Mouse (Mus musculus): ENCODE measurements around the gene Mob1a.

Mob1a gene

DNA sequence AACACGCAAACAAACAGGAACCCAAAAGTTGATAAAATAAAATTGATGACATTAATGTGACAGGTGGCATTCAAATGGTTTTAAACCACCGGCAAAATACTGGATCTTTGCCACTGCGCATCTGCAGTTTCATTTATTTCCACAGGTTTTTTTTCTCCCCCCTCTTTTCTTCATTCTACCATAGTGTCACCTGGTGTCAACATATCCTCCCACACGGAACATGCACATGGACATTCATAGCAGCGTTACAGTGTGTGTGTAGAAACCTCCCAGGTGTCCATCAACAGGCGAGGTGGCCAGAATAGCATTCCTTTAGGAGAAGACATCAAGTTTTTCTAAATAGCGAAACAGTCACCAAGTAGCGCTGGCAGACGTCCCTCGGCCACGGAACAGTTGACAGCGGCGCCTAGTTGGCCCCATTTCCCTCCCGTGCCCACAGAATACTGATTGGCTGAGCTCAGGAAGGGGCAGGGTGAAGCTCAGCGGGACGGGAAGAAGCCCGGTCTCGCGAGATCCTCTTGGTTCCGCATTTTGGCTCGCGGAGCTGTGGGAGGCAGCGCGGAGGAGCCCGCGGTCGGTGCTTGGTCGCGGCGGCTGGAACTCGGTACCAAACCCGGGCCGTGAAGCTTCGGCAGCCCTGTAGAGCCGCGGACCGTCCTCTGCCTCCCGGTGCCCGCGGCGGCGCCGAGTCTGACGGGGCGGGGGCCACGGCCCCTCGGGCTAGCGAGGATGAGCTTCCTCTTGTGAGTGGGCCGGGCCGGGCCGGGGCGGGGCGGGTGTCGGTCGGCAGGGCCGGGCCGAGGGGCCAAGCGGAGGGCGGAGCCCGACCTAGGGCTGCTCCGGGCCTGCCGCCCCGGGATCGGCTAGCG, at the start of gene Mob1a, which contains the start of gene Mthfd2:
TSS of gene Mob1a (plus strand) at position 492 of the 869 bp plus-strand sequence.
TSS of gene Mthfd2 (minus strand) at position 384 of the 869 bp plus-strand sequence.
- peak within 1 kb of the TSS; percentile 91 for H3K4me3 ChIP-seq (replicated peaks; ENCODE audit: low read length)
- H3K4me1 ChIP-seq (replicated peaks; ENCODE audit: low read depth, low read length), result peaks cover 27% of the 10 kb centered on the region
- no peak for TF ChIP-seq NANOG (IDR thresholded peaks at IDR 0.05; ENCODE audit: borderline replicate concordance, low read length)
- no peak for TF ChIP-seq CTCF (conservative IDR thresholded peaks at IDR 0.05; ENCODE audit: low read length)
- TF ChIP-seq POU5F1 (IDR thresholded peaks at IDR 0.05; ENCODE audit: borderline replicate concordance, low read length), result no peak

DNA sequence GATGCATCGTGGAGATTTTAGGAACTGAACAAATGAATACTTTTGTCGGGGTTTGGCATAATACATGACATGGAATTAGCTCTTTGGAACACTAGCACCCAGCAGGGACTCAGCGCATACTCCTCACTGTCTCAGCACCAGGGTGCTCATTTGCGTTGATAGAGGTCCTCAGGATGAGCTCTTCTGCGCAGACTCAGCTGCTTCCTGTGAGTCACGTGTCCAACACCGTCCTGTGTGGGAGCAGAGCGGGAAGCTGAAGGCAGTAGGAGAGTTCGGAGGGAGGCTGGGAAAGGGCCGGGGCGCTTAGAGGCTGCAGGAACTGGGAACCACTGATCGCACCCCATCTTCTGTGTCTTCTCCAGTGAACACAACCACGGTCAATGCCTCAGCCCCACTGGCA, 48.7 kb upstream of the Mob1a start:
- Histone ChIP-seq H3K9me3 (ENCODE audit: low read length) (peaks cover 5% of the 10 kb centered on the region), H3K27me3 (ENCODE audit: insufficient read depth, low read length) (peaks cover 45% of the 10 kb centered on the region), H3K4me1 (replicated peaks; ENCODE audit: low read depth, low read length) (peaks cover 28% of the 10 kb centered on the region), H3K36me3 (ENCODE audit: insufficient read depth, low read length) (0 out of 2 replicates have a peak, but pooled peaks cover 4% of the 10 kb centered on the region), H3K4me3 (replicated peaks; ENCODE audit: low read length) (peak overlapping the region; percentile 53)
- TF ChIP-seq NANOG (IDR thresholded peaks at IDR 0.05; ENCODE audit: borderline replicate concordance, low read length), result no peak
- no peak for TF ChIP-seq POU5F1 (IDR thresholded peaks at IDR 0.05; ENCODE audit: borderline replicate concordance, low read length)
- no peak for TF ChIP-seq CTCF (conservative IDR thresholded peaks at IDR 0.05; ENCODE audit: low read length)

More for the DNA sequence above, at the start of gene Mob1a, which contains the start of gene Mthfd2:
- Histone ChIP-seq H3K36me3 (ENCODE audit: insufficient read depth, low read length) (peaks cover 25% of the 10 kb centered on the region), H3K9me3 (ENCODE audit: low read length) (no peaks in the 10 kb centered on the region), H3K27me3 (ENCODE audit: insufficient read depth, low read length) (no peaks in the 10 kb centered on the region; the same call in 1 of the 2 replicates)

DNA sequence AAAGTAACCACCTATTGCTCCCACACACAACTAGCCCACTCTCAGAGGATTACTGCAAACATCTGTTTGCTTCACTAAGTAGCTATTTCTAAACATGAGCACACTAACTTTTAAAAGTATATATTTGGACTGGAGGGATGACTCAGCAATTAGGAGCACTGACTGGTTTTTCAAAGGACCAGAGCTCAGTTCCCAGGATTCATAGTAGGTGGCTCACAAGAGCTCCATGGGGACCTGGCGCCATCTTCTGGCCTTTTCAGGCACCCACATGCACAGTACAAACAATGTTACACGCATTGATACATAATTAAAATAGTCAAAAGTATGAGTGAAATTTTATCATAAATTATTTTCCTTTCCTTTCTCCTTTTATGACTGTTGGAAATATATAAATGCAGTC, 46.9 kb upstream of the Mob1a start:
- peaks cover 35% of the 10 kb centered on the region for H3K27me3 ChIP-seq (ENCODE audit: insufficient read depth, low read length)
- H3K9me3 ChIP-seq (ENCODE audit: low read length), result peaks cover 5% of the 10 kb centered on the region
- peaks cover 28% of the 10 kb centered on the region for H3K4me1 ChIP-seq (replicated peaks; ENCODE audit: low read depth, low read length)
- peaks cover 8% of the 10 kb centered on the region for H3K36me3 ChIP-seq (ENCODE audit: insufficient read depth, low read length)
- H3K4me3 ChIP-seq (replicated peaks; ENCODE audit: low read length), result no peak overlapping the region
- TF ChIP-seq CTCF (conservative IDR thresholded peaks at IDR 0.05; ENCODE audit: low read length) (peak; percentile 82), NANOG (IDR thresholded peaks at IDR 0.05; ENCODE audit: borderline replicate concordance, low read length) (no peak)

DNA sequence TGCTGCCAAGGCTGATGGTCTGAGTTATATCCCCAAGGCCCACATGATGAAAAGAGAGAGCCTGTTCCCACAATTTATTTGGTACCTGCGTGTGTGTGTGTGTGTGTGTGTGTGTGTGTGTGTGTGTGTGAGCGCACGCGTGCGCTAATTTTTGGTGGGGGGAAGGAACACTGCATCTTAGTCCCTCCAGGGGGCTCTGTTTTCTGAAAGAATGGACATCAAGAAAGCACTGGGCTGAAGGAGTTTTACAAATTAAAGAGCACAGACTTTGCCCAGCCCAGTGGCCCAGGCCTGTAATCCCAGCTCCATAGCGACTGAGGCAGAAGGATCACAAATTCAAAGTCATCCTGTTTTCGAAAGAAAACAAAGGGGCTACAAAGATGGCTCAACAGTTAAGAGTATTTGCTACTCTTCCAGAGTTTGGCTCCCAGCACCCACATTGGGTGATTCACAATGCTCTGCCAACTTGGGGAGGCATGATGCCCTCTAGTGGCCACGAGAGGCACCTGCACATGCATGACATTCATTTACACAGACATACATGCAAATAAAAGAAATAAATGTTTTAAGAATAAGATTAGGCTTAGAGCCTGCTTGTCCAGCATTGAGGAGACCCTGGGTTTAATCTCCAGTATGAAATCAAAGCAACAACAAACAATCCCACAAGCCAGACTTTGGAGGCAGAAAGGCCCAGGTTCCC, 45.4 kb upstream of the Mob1a start:
- Histone ChIP-seq H3K27me3 (ENCODE audit: insufficient read depth, low read length) (peaks cover 22% of the 10 kb centered on the region), H3K36me3 (ENCODE audit: insufficient read depth, low read length) (peaks cover 8% of the 10 kb centered on the region), H3K9me3 (ENCODE audit: low read length) (peaks cover 5% of the 10 kb centered on the region), H3K4me1 (replicated peaks; ENCODE audit: low read depth, low read length) (peaks cover 36% of the 10 kb centered on the region), H3K4me3 (replicated peaks; ENCODE audit: low read length) (peak overlapping the region; percentile 49)
- TF ChIP-seq CTCF (conservative IDR thresholded peaks at IDR 0.05; ENCODE audit: low read length) (peak; percentile 98), NANOG (IDR thresholded peaks at IDR 0.05; ENCODE audit: borderline replicate concordance, low read length) (no peak)

DNA sequence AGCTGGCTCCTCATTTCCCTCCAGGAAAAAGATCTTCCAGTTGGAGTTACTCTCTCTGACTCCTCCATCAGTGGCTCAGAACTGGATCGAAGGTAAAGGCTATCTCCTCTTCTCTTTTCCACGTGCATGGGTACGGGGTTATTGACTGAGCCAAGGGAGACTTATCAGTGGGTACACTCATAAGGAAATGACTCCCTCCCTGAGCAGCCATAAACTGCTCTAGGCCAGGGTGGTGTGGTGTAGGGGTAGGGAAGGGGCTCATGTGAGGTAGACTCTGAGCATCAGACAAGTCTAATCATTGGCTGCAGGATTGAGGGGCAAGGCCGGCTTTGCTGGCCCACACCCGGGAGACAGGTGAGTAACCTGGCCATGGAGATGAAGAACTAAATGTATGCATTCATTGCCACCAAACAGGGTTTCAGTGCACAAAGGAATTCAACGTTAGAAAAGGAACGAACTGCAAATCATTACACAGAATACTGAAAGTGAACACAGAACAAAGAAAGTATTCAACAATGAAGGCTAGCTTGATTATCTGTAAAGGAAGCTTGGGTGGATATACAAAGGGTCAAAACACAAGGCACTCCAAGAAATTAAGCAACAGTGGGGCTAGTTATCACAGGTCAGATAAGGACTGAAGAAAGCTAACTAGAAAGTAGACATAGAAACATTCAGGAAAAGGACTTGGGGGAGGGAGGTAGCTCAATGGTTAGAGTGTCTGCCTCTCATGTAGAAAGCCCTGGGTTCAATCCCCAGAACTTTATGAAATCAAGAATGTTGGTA, 25.2 kb upstream of the Mob1a start:
- peaks cover 42% of the 10 kb centered on the region for H3K36me3 ChIP-seq (ENCODE audit: insufficient read depth, low read length)
- H3K4me3 ChIP-seq (replicated peaks; ENCODE audit: low read length), result no peak overlapping the region
- TF ChIP-seq NANOG (IDR thresholded peaks at IDR 0.05; ENCODE audit: borderline replicate concordance, low read length) (no peak), CTCF (conservative IDR thresholded peaks at IDR 0.05; ENCODE audit: low read length) (no peak), POU5F1 (IDR thresholded peaks at IDR 0.05; ENCODE audit: borderline replicate concordance, low read length) (no peak)
- H3K27me3 ChIP-seq (ENCODE audit: insufficient read depth, low read length), result peaks cover 4% of the 10 kb centered on the region; the same call in 1 of the 2 replicates
- H3K9me3 ChIP-seq (ENCODE audit: low read length), result no peaks in the 10 kb centered on the region
- peaks cover 16% of the 10 kb centered on the region for H3K4me1 ChIP-seq (replicated peaks; ENCODE audit: low read depth, low read length)

DNA sequence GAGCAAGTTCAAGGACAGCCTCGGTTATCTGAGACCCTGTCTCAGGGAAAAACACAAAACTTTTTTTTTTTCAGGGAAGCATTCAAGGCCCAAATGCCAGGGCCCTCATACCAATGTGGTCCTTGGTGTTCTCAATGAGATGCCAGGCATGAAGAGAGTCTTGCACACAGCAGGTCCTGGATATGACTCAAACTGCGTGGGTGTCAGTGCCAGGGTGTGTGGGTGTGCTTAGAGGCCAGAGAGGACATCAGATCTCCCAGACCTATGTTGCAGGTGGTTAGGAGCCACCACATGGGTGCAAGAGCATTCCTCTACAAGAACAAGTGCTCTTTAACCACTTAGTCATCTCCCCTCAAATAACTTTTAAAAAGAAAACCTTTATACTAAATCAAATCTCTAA, 24.5 kb upstream of the Mob1a start:
- TF ChIP-seq CTCF (conservative IDR thresholded peaks at IDR 0.05; ENCODE audit: low read length) (no peak), POU5F1 (IDR thresholded peaks at IDR 0.05; ENCODE audit: borderline replicate concordance, low read length) (no peak), NANOG (IDR thresholded peaks at IDR 0.05; ENCODE audit: borderline replicate concordance, low read length) (no peak)
- H3K27me3 ChIP-seq (ENCODE audit: insufficient read depth, low read length), result peaks cover 4% of the 10 kb centered on the region; the same call in 1 of the 2 replicates
- H3K9me3 ChIP-seq (ENCODE audit: low read length), result no peaks in the 10 kb centered on the region
- peaks cover 48% of the 10 kb centered on the region for H3K36me3 ChIP-seq (ENCODE audit: insufficient read depth, low read length)
- H3K4me3 ChIP-seq (replicated peaks; ENCODE audit: low read length), result no peak overlapping the region
- H3K4me1 ChIP-seq (replicated peaks; ENCODE audit: low read depth, low read length), result peaks cover 16% of the 10 kb centered on the region

DNA sequence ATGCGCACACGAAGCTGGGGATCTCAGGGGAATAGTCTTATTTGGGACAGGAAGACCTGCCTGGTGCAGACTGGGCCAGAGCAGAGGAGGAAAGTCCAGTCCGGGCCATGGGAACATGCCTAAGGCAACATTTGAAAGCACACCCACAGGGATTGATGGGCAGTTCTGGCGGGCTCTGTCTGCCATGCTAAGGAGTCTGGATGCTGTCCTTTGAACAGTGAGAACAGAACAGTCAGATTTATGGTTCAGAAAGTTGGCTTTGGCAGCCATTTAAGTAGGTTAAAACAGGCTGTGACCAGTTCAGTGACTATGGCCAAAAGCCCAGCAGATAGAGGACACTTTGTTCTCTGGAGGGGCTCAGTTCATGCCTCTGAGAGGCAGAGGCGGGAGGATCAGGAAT, 23.6 kb upstream of the Mob1a start:
- H3K4me3 ChIP-seq (replicated peaks; ENCODE audit: low read length), result no peak overlapping the region
- no peaks in the 10 kb centered on the region for H3K9me3 ChIP-seq (ENCODE audit: low read length)
- H3K27me3 ChIP-seq (ENCODE audit: insufficient read depth, low read length), result peaks cover 4% of the 10 kb centered on the region; the same call in 1 of the 2 replicates
- peaks cover 51% of the 10 kb centered on the region for H3K36me3 ChIP-seq (ENCODE audit: insufficient read depth, low read length)
- H3K4me1 ChIP-seq (replicated peaks; ENCODE audit: low read depth, low read length), result peaks cover 16% of the 10 kb centered on the region
- TF ChIP-seq CTCF (conservative IDR thresholded peaks at IDR 0.05; ENCODE audit: low read length), result no peak
- TF ChIP-seq POU5F1 (IDR thresholded peaks at IDR 0.05; ENCODE audit: borderline replicate concordance, low read length), result no peak
- TF ChIP-seq NANOG (IDR thresholded peaks at IDR 0.05; ENCODE audit: borderline replicate concordance, low read length), result no peak

DNA sequence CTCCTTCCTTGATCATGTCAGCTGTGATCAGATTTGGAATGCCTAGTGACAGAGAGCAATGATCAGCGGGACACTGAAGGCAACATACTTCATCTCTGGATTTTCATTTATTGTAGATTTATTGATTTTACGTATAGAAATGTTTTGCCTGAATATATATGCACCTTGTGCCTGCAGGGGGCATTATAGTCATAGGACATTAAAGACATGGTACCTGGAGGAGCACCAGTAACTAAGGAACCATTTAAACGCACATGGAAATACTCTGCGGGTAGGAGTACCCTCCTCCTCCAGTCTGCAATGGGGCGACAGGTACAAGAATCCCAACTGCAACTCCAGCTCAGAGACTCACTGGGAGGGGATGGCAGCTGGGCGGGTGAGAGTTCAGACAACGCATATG, 16.8 kb upstream of the Mob1a start:
- H3K4me3 ChIP-seq (replicated peaks; ENCODE audit: low read length), result no peak overlapping the region
- no peaks in the 10 kb centered on the region for H3K27me3 ChIP-seq (ENCODE audit: insufficient read depth, low read length)
- TF ChIP-seq POU5F1 (IDR thresholded peaks at IDR 0.05; ENCODE audit: borderline replicate concordance, low read length) (no peak), NANOG (IDR thresholded peaks at IDR 0.05; ENCODE audit: borderline replicate concordance, low read length) (no peak), CTCF (conservative IDR thresholded peaks at IDR 0.05; ENCODE audit: low read length) (no peak)
- peaks cover 96% of the 10 kb centered on the region for H3K36me3 ChIP-seq (ENCODE audit: insufficient read depth, low read length)
- no peaks in the 10 kb centered on the region for H3K9me3 ChIP-seq (ENCODE audit: low read length)
- peaks cover 6% of the 10 kb centered on the region for H3K4me1 ChIP-seq (replicated peaks; ENCODE audit: low read depth, low read length)

Measured in E14TG2a.4 (cell line).